Mouse (Mus musculus): ENCODE data around the gene Vim. TPM values are rescaled to one million over a fixed set of nuclear protein-coding genes. Genes with fewer than 3 reads are reported as not detected.
"Not testable (repeated sequence)": the region's sequence is repeated elsewhere in the genome, so short reads cannot be mapped to it uniquely, and the experiment has no call there.

The Vim gene
- polyA plus RNA-seq, 1 experiment from 2014 or later, result 820 TPM

DNA sequence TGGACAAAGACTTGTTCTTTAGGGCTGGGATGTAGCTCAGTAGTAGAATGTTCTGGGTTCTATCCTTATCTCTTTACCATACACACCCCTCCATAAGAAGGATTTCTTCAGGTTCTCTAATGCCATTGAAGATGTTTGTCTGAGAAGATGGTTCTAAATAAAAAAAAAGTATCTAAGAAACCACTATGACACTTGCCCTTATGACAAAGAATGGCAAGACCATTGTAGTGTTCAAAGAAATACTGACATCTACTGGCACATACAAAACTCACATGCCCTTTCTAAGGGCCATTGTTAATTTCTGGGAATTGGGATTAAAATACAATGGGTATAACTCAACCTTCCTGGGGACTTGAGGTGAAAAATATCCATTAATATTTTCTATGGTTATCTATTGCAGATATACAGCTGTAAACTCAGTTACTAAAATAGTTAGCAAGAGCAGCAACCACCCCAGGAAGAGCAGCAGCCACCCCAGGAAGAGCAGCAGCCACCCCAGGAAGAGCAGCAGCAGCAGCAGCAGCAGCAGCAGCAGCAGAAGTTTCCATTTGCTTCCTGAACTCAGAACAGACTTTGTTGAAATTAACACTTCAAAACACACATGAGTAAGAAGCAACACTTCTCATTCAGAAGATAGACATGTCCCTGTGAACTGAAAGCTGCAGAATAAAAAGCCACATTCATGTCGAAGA is 23.4 kb downstream of the Vim start:
- ATAC-seq (replicated peaks; ENCODE audit: extremely low read depth, insufficient read depth, low FRiP score), result no peak
- no peak overlapping the region for H3K4me3 ChIP-seq (ENCODE audit: low read length)
- no peak overlapping the region for H3K4me2 ChIP-seq (ENCODE audit: low read depth, low read length)
- no peaks in the 10 kb centered on the region for H3K27me3 ChIP-seq (ENCODE audit: control insufficient read depth, insufficient read depth, low read length)
- no peaks in the 10 kb centered on the region for H3K36me3 ChIP-seq (ENCODE audit: control insufficient read depth, insufficient read depth)
- H3K27ac ChIP-seq (ENCODE audit: low read length), result no peak overlapping the region
- WGBS, result 84% methylated on average over 1 of the region's 1 CpGs
- H3K9ac ChIP-seq (ENCODE audit: low read length), result no peak overlapping the region
- no peaks in the 10 kb centered on the region for H3K9me3 ChIP-seq (replicated peaks; ENCODE audit: control insufficient read depth, low read length)
- no peaks in the 10 kb centered on the region for H3K4me1 ChIP-seq (ENCODE audit: control insufficient read depth, insufficient read depth, low read length)

GRCm38 (mm10) chr2:13598166-13598565 is 24.4 kb downstream of the Vim start:
- H3K27ac ChIP-seq (ENCODE audit: low read length), result no peak overlapping the region
- no peak overlapping the region for H3K9ac ChIP-seq (ENCODE audit: low read length)
- no peaks in the 10 kb centered on the region for H3K4me1 ChIP-seq (ENCODE audit: control insufficient read depth, insufficient read depth, low read length)
- H3K36me3 ChIP-seq (ENCODE audit: control insufficient read depth, insufficient read depth), result no peaks in the 10 kb centered on the region
- H3K9me3 ChIP-seq (replicated peaks; ENCODE audit: control insufficient read depth, low read length), result no peaks in the 10 kb centered on the region
- H3K4me2 ChIP-seq (ENCODE audit: low read depth, low read length), result no peak overlapping the region
- 55% methylated on average over 5 of the region's 5 CpGs for WGBS
- no peak for ATAC-seq (replicated peaks; ENCODE audit: extremely low read depth, insufficient read depth, low FRiP score)
- no peaks in the 10 kb centered on the region for H3K27me3 ChIP-seq (ENCODE audit: control insufficient read depth, insufficient read depth, low read length)
- H3K4me3 ChIP-seq (ENCODE audit: low read length), result no peak overlapping the region

DNA sequence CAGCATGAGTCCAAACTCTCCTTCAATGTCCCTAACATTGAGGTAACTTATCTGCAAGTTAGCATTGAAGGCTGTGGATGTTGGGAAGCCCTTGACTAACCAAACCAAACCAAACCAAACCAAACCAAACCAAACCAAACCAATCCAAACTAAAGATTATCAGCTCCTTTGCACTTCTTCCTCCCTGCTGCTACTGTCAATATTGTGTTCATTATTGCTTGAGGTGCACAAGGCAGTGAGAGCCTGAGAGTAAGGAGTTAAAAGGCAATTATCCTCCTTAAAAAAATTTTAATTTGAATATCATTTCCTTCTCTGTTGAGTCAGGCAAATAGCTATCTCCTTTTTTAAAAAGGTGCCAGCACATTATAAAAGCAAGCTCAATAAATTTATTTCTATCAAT is 29.4 kb downstream of the Vim start:
- H3K27ac ChIP-seq (ENCODE audit: low read length), result no peak overlapping the region
- no peak for ATAC-seq (replicated peaks; ENCODE audit: extremely low read depth, insufficient read depth, low FRiP score)
- H3K4me2 ChIP-seq (ENCODE audit: low read depth, low read length), result no peak overlapping the region

GRCm38 (mm10) chr2:13603636-13604035 is 29.9 kb downstream of the Vim start:
- not testable (repeated sequence) for H3K27ac ChIP-seq (ENCODE audit: low read length); H3K9ac ChIP-seq (ENCODE audit: low read length); H3K9me3 ChIP-seq (replicated peaks; ENCODE audit: control insufficient read depth, low read length); H3K4me3 ChIP-seq (ENCODE audit: low read length); H3K4me2 ChIP-seq (ENCODE audit: low read depth, low read length); H3K36me3 ChIP-seq (ENCODE audit: control insufficient read depth, insufficient read depth); H3K4me1 ChIP-seq (ENCODE audit: control insufficient read depth, insufficient read depth, low read length); H3K27me3 ChIP-seq (ENCODE audit: control insufficient read depth, insufficient read depth, low read length); ATAC-seq (replicated peaks; ENCODE audit: extremely low read depth, insufficient read depth, low FRiP score)
- WGBS, result 50% methylated on average over 5 of the region's 5 CpGs

More for the DNA sequence above, 29.4 kb downstream of the Vim start:
- Histone ChIP-seq H3K9ac (ENCODE audit: low read length) (no peak overlapping the region), H3K36me3 (ENCODE audit: control insufficient read depth, insufficient read depth) (no peaks in the 10 kb centered on the region), H3K4me3 (ENCODE audit: low read length) (no peak overlapping the region), H3K4me1 (ENCODE audit: control insufficient read depth, insufficient read depth, low read length) (no peaks in the 10 kb centered on the region), H3K27me3 (ENCODE audit: control insufficient read depth, insufficient read depth, low read length) (no peaks in the 10 kb centered on the region), H3K9me3 (replicated peaks; ENCODE audit: control insufficient read depth, low read length) (no peaks in the 10 kb centered on the region)

- H3K4me3 ChIP-seq (ENCODE audit: low read length), result no peak overlapping the region
- H3K9ac ChIP-seq (ENCODE audit: low read length), result no peak overlapping the region
- no peaks in the 10 kb centered on the region for H3K36me3 ChIP-seq (ENCODE audit: control insufficient read depth, insufficient read depth)
- no peak overlapping the region for H3K27ac ChIP-seq (ENCODE audit: low read length)
- H3K4me2 ChIP-seq (ENCODE audit: low read depth, low read length), result no peak overlapping the region
- H3K27me3 ChIP-seq (ENCODE audit: control insufficient read depth, insufficient read depth, low read length), result no peaks in the 10 kb centered on the region
- 78% methylated on average over 7 of the region's 7 CpGs for WGBS
- ATAC-seq (replicated peaks; ENCODE audit: extremely low read depth, insufficient read depth, low FRiP score), result no peak
- no peaks in the 10 kb centered on the region for H3K4me1 ChIP-seq (ENCODE audit: control insufficient read depth, insufficient read depth, low read length)
- no peaks in the 10 kb centered on the region for H3K9me3 ChIP-seq (replicated peaks; ENCODE audit: control insufficient read depth, low read length)
Measured at GRCm38 (mm10) chr2:13630136-13630832, 56.6 kb downstream of the Vim start.

Other genes starting within 250 kb of the Vim start
- 0.28 and 0.29 TPM in 2 replicates for gene Cubn, start 82.1 kb upstream of the Vim start, polyA plus RNA-seq (2015; fragmentation: Nextera tagmentation; extraction: Ambion mirVana)
- 10.4 and 11.2 TPM in 2 replicates for gene Trdmt1, start 29.3 kb upstream of the Vim start, polyA plus RNA-seq (2015; fragmentation: Nextera tagmentation; extraction: Ambion mirVana)
- gene St8sia6, start 220.1 kb downstream of the Vim start, polyA plus RNA-seq (2015; fragmentation: Nextera tagmentation; extraction: Ambion mirVana), result 1.0 TPM in 2 replicates